Mouse (Mus musculus) testis, adult 2 months (tissue): ENCODE data around the gene Ptchd4. TPM values are rescaled to one million over a fixed set of nuclear protein-coding genes. Genes with fewer than 3 reads are reported as not detected.

Experiments
- H3K27ac ChIP-seq: fragments of 200-500 bp; 2 replicates; pipeline ENCODE4 v1.5.1; 2012; ENCODE audit warnings: low read depth, low read length; ENCODE audit not compliant: control insufficient read depth, insufficient read depth
- H3K27me3 ChIP-seq: fragments of 200-500 bp; 2 replicates; pipeline ENCODE4 v1.6.1; 2012; ENCODE audit warnings: mild to moderate bottlenecking, low read length, moderate library complexity; ENCODE audit not compliant: control insufficient read depth, insufficient read depth
- H3K36me3 ChIP-seq: fragments of 200-500 bp; 2 replicates; pipeline ENCODE4 v1.6.1; 2012; ENCODE audit warnings: mild to moderate bottlenecking, low read length; ENCODE audit not compliant: control insufficient read depth, insufficient read depth
- H3K4me1 ChIP-seq: fragments of 200-500 bp; 2 replicates; pipeline ENCODE4 v1.6.1; 2012; ENCODE audit warnings: low read length; ENCODE audit not compliant: control insufficient read depth, insufficient read depth
- H3K4me3 ChIP-seq: fragments of 200-500 bp; 2 replicates; pipeline ENCODE4 v1.5.1; 2012; ENCODE audit warnings: low read depth, mild to moderate bottlenecking, low read length, moderate library complexity, mixed read lengths; ENCODE audit not compliant: control insufficient read depth
- CTCF ChIP-seq: fragments of 200-500 bp; IDR thresholded peaks from 2 replicates; pipeline ENCODE4 v1.5.1; 2012; ENCODE audit warnings: low read depth, mild to moderate bottlenecking, inconsistent platforms, low read length, moderate library complexity; ENCODE audit not compliant: control insufficient read depth, insufficient read depth, insufficient replicate concordance
- POLR2A ChIP-seq: fragments of 200-500 bp; IDR thresholded peaks from 2 replicates; pipeline ENCODE4 v1.6.1; 2012; ENCODE audit warnings: low read depth, mild to moderate bottlenecking, inconsistent platforms, low read length, moderate library complexity; ENCODE audit not compliant: control insufficient read depth
- polyA plus RNA-seq: library from polyadenylated mRNA; depleted of rRNA; stranded (reverse); fragments of >200 nt; gene quantifications from 2 replicates; pipeline ENCODE4 v1.2.3, GENCODE M21; 2012

Ptchd4 gene
- polyA plus RNA-seq, 1 experiment = not detected

GRCm38 (mm10) chr17:42346027-42346426, 30.3 kb downstream of the Ptchd4 start:
- H3K27me3 ChIP-seq = no peaks in the 10 kb centered on the region
- H3K36me3 ChIP-seq = no peaks in the 10 kb centered on the region
- no peak overlapping the region for H3K27ac ChIP-seq
- H3K4me3 ChIP-seq = no peak overlapping the region
- TF ChIP-seq POLR2A (no peak), CTCF (no peak)
- H3K4me1 ChIP-seq = no peaks in the 10 kb centered on the region

- no peaks in the 10 kb centered on the region for H3K27me3 ChIP-seq
- H3K4me1 ChIP-seq = no peaks in the 10 kb centered on the region
- H3K36me3 ChIP-seq = no peaks in the 10 kb centered on the region
- no peak for TF ChIP-seq CTCF
- TF ChIP-seq POLR2A = no peak
- H3K4me3 ChIP-seq = no peak overlapping the region
- no peak overlapping the region for H3K27ac ChIP-seq
Observed at GRCm38 (mm10) chr17:42358481-42358880, 42.7 kb downstream of the Ptchd4 start.

- Histone ChIP-seq H3K27ac (no peak overlapping the region), H3K4me3 (no peak overlapping the region), H3K36me3 (no peaks in the 10 kb centered on the region), H3K27me3 (no peaks in the 10 kb centered on the region), H3K4me1 (no peaks in the 10 kb centered on the region)
- TF ChIP-seq POLR2A (no peak), CTCF (no peak)
Observed at GRCm38 (mm10) chr17:42363085-42363710, 47.5 kb downstream of the Ptchd4 start.

GRCm38 (mm10) chr17:42364716-42365115, 49.0 kb downstream of the Ptchd4 start:
- no peaks in the 10 kb centered on the region for H3K36me3 ChIP-seq
- no peak overlapping the region for H3K27ac ChIP-seq
- no peaks in the 10 kb centered on the region for H3K27me3 ChIP-seq
- no peak for TF ChIP-seq CTCF
- TF ChIP-seq POLR2A = no peak
- H3K4me1 ChIP-seq = no peaks in the 10 kb centered on the region
- no peak overlapping the region for H3K4me3 ChIP-seq

GRCm38 (mm10) chr17:42374881-42375280, 59.1 kb downstream of the Ptchd4 start:
- H3K4me3 ChIP-seq = no peak overlapping the region
- TF ChIP-seq CTCF (no peak), POLR2A (no peak)
- no peaks in the 10 kb centered on the region for H3K36me3 ChIP-seq
- H3K4me1 ChIP-seq = no peaks in the 10 kb centered on the region
- no peak overlapping the region for H3K27ac ChIP-seq
- H3K27me3 ChIP-seq = no peaks in the 10 kb centered on the region

GRCm38 (mm10) chr17:42393086-42393485, 77.3 kb downstream of the Ptchd4 start:
- H3K36me3 ChIP-seq = no peaks in the 10 kb centered on the region
- H3K27ac ChIP-seq = no peak overlapping the region
- H3K27me3 ChIP-seq = no peaks in the 10 kb centered on the region
- TF ChIP-seq POLR2A (no peak), CTCF (no peak)
- H3K4me1 ChIP-seq = no peaks in the 10 kb centered on the region
- no peak overlapping the region for H3K4me3 ChIP-seq

- Histone ChIP-seq H3K27ac (no peak overlapping the region), H3K4me3 (no peak overlapping the region), H3K27me3 (no peaks in the 10 kb centered on the region), H3K36me3 (no peaks in the 10 kb centered on the region), H3K4me1 (no peaks in the 10 kb centered on the region)
- TF ChIP-seq POLR2A (no peak), CTCF (no peak)
Observed at GRCm38 (mm10) chr17:42395299-42395698, 79.6 kb downstream of the Ptchd4 start.

- no peaks in the 10 kb centered on the region for H3K36me3 ChIP-seq
- H3K27ac ChIP-seq = no peak overlapping the region
- no peak for TF ChIP-seq POLR2A
- no peak for TF ChIP-seq CTCF
- no peaks in the 10 kb centered on the region for H3K27me3 ChIP-seq
- H3K4me1 ChIP-seq = no peaks in the 10 kb centered on the region
- H3K4me3 ChIP-seq = no peak overlapping the region
Observed at GRCm38 (mm10) chr17:42418449-42418848, 102.7 kb downstream of the Ptchd4 start.
